Mouse (Mus musculus) kidney, embryonic 14.5 days (tissue): ENCODE results near the gene Ice2. TPM values are rescaled to one million over a fixed set of nuclear protein-coding genes. Genes with fewer than 3 reads are reported as not detected.

Experiments
- ATAC-seq: fragments of 200-750 bp; cut with Nextera tagmentation; 2 replicates; pipeline ENCODE4 v1.8.0; 2017; ENCODE audit warnings: moderate number of reproducible peaks, mild to moderate bottlenecking, moderate TSS enrichment, moderate library complexity; ENCODE audit not compliant: low FRiP score, low TSS enrichment
- H3K27ac ChIP-seq: fragments of 300-500 bp; sonication (generic); 2 replicates; pipeline ENCODE4 v1.5.1; 2014; ENCODE audit warnings: low read depth, mild to moderate bottlenecking, low read length, moderate library complexity, mixed read lengths
- H3K27me3 ChIP-seq: fragments of 300-500 bp; sonication (generic); 2 replicates; pipeline ENCODE4 v1.6.1; 2014; ENCODE audit warnings: mild to moderate bottlenecking, low read length; ENCODE audit not compliant: control insufficient read depth, insufficient read depth
- H3K36me3 ChIP-seq: fragments of 300-500 bp; sonication (generic); 2 replicates; pipeline ENCODE4 v1.6.1; 2014; ENCODE audit warnings: low read length, mixed read lengths; ENCODE audit not compliant: control insufficient read depth, insufficient read depth
- H3K4me1 ChIP-seq: fragments of 300-500 bp; sonication (generic); 2 replicates; pipeline ENCODE4 v1.6.1; 2014; ENCODE audit warnings: low read length, mixed read lengths; ENCODE audit not compliant: control insufficient read depth, insufficient read depth
- H3K4me2 ChIP-seq: fragments of 300-500 bp; sonication (generic); replicated peaks from 2 replicates; pipeline ENCODE4 v1.6.1; 2014; ENCODE audit warnings: low read depth, mild to moderate bottlenecking, low read length
- H3K4me3 ChIP-seq: fragments of 300-500 bp; sonication (generic); 2 replicates; pipeline ENCODE4 v1.5.1; 2014; ENCODE audit warnings: mild to moderate bottlenecking, low read length
- H3K9ac ChIP-seq: fragments of 300-500 bp; sonication (generic); 2 replicates; pipeline ENCODE4 v1.6.1; 2014; ENCODE audit warnings: low read depth, mild to moderate bottlenecking, low read length, moderate library complexity
- H3K9me3 ChIP-seq: fragments of 300-500 bp; sonication (generic); 2 replicates; pipeline ENCODE4 v1.6.1; 2016; ENCODE audit warnings: low read length; ENCODE audit not compliant: control insufficient read depth
- WGBS: fragments of 180-500 bp; shearing (Covaris S2); extraction: QIAGEN DNeasy Blood & Tissue Kit; methylation state at CpG from one replicate; pipeline ENCODE4 v1.1.7; 2014; 5-methylcytosine and 5-hydroxymethylcytosine counted together
- polyA plus RNA-seq: library from polyadenylated mRNA; unstranded; fragments of >200 nt; fragmentation: Nextera tagmentation; extraction: Ambion mirVana; gene quantifications from 2 replicates; pipeline ENCODE4 v1.2.1, GENCODE M21; 2014

Ice2 gene
- polyA plus RNA-seq, 1 experiment from 2014 or later = 23.3 TPM

DNA sequence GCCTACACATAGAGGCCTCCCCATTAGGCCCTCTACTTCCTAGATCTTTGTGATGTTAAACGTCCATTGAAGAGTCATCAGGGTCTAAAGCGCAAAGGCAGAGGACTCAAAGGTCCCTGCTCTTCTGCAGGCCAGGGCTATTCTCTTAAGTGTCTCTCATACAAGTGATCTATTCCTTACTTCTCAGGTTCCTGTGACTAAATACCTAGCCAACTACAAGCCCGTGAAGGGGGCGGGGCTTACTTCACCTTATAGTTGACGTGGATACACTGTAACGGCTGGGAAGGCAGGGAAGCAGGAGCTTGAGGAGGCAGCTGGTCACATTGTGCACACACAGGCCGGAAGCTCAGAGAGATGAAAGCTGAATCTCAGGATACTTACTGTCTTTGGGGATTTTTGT lies 62.2 kb downstream of the Ice2 start:
- peaks cover 38% of the 10 kb centered on the region for H3K4me1 ChIP-seq
- WGBS = 79% methylated on average over 7 of the region's 7 CpGs

DNA sequence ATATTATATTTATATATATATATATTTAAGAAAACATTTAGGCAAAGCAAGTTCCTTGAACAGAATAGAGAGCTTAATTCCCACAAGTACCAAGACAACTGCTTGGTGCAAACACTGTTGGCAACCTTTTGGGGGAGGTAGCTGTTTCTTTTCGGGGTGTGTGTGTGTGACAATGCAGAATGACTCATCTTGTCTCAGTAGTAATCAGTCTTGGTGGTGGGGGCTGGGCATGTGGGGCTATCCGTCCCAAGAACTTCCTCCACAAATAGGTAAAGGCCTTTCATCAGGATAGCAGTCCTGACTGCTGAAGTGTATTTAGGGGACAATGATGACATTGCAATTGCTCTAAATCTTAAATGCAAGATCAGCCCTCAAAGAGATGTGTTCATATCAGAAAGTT lies 65.3 kb downstream of the Ice2 start:
- Histone ChIP-seq H3K27ac (no peak overlapping the region), H3K4me1 (peaks cover 39% of the 10 kb centered on the region), H3K9ac (no peak overlapping the region)

More for the DNA sequence above, 62.2 kb downstream of the Ice2 start:
- no peak for ATAC-seq
- Histone ChIP-seq H3K27ac (peak overlapping the region; percentile 81; the same call in 1 of the 2 replicates), H3K4me2 (no peak overlapping the region), H3K4me3 (no peak overlapping the region), H3K36me3 (peaks cover 4% of the 10 kb centered on the region; the same call in 1 of the 2 replicates), H3K9ac (no peak overlapping the region), H3K27me3 (no peaks in the 10 kb centered on the region), H3K9me3 (no peaks in the 10 kb centered on the region)

GRCm38 (mm10) chr9:69464109-69464756 lies 66.5 kb downstream of the Ice2 start:
- Histone ChIP-seq H3K36me3 (peaks cover 12% of the 10 kb centered on the region), H3K9me3 (no peaks in the 10 kb centered on the region), H3K9ac (no peak overlapping the region), H3K4me1 (peaks cover 35% of the 10 kb centered on the region), H3K27ac (no peak overlapping the region), H3K27me3 (no peaks in the 10 kb centered on the region), H3K4me3 (no peak overlapping the region), H3K4me2 (no peak overlapping the region)
- 58% methylated on average over 6 of the region's 6 CpGs for WGBS
- ATAC-seq = no peak

More for the DNA sequence above, 65.3 kb downstream of the Ice2 start:
- Histone ChIP-seq H3K27me3 (no peaks in the 10 kb centered on the region), H3K4me2 (no peak overlapping the region), H3K9me3 (no peaks in the 10 kb centered on the region), H3K4me3 (no peak overlapping the region), H3K36me3 (peaks cover 10% of the 10 kb centered on the region)
- no peak for ATAC-seq
- 88% methylated on average over 2 of the region's 2 CpGs for WGBS

DNA sequence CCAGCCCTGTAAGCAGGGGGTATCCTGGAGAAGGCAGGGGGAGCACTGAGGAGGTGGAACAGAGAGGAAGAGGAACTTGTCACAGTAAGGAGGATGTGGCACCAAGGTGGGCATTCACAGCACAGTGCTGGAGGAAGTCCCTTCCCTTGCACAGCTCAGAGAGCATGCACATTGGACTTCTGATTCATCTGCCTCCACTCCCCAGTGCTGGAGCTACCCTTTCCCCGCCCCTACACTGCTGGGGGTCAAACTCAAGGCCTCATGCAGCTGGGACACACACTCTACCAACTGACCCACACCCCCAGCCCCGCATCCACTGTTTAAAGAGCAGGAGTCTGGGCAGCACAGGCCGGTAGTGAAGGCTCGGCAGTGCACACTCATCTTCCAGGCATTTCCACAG lies 68.4 kb downstream of the Ice2 start:
- Histone ChIP-seq H3K4me2 (no peak overlapping the region), H3K36me3 (peaks cover 11% of the 10 kb centered on the region), H3K4me3 (no peak overlapping the region), H3K9me3 (no peaks in the 10 kb centered on the region), H3K9ac (no peak overlapping the region), H3K27ac (no peak overlapping the region), H3K4me1 (peaks cover 41% of the 10 kb centered on the region), H3K27me3 (no peaks in the 10 kb centered on the region)
- 61% methylated on average over 4 of the region's 4 CpGs for WGBS
- no peak for ATAC-seq

GRCm38 (mm10) chr9:69467310-69467939 lies 69.7 kb downstream of the Ice2 start:
- ATAC-seq = no peak
- Histone ChIP-seq H3K4me3 (no peak overlapping the region), H3K27me3 (no peaks in the 10 kb centered on the region), H3K4me2 (no peak overlapping the region), H3K9me3 (no peaks in the 10 kb centered on the region), H3K27ac (no peak overlapping the region), H3K36me3 (peaks cover 11% of the 10 kb centered on the region), H3K4me1 (peaks cover 51% of the 10 kb centered on the region), H3K9ac (no peak overlapping the region)
- WGBS = 55% methylated on average over 10 of the region's 10 CpGs

DNA sequence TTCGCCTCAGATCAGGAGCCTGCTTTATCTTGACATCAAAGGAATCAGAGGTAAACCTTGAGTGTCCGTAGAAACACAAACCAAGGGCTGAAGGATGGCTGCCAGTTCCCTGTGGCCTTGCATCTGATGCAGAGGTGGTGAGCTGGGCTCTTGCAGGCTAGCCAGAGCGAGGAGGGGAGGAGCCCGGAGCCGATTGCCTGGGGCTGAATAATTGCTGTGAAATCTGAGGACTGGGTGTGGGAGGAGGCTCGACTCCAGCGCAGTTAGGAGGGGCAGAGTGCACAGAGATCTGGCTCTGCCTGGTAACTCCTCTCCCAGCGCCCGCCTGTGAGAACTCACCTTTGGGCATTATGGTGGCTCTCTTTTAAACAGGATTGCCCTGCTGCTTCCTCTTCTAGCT lies 71.3 kb downstream of the Ice2 start:
- peak; percentile 88 for ATAC-seq
- Histone ChIP-seq H3K27me3 (no peaks in the 10 kb centered on the region), H3K9ac (no peak overlapping the region), H3K9me3 (no peaks in the 10 kb centered on the region), H3K36me3 (peaks cover 17% of the 10 kb centered on the region), H3K4me2 (no peak overlapping the region), H3K27ac (peak overlapping the region; percentile 87), H3K4me1 (peaks cover 55% of the 10 kb centered on the region), H3K4me3 (no peak overlapping the region)
- 4% methylated on average over 9 of the region's 9 CpGs for WGBS

DNA sequence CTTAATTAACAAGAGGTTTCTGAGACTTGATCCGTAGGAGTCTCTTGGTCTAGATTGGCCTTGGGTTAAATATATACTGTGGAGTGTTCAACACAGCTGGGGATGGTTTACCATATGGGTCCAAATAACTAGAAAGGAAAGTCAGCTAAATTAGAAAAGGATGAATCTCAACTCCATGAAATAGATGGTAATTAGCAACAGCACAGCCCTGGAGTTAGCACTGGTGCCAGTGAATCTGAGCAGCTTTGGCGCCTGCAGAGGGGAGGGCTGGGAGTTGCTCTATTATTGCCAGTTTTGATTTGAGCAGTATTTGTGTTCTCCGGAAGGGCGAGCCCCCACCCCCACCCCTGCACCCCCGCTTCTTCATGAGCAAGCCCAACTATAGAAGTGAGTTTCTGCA lies 72.7 kb downstream of the Ice2 start:
- 0 out of 2 replicates have a peak, but pooled peaks have one; percentile 1 for ATAC-seq
- Histone ChIP-seq H3K9ac (no peak overlapping the region), H3K27me3 (no peaks in the 10 kb centered on the region), H3K27ac (peak overlapping the region; percentile 87), H3K4me1 (peaks cover 55% of the 10 kb centered on the region), H3K9me3 (no peaks in the 10 kb centered on the region), H3K4me3 (no peak overlapping the region), H3K36me3 (peaks cover 18% of the 10 kb centered on the region), H3K4me2 (0 out of 2 replicates have a peak overlapping the region, but pooled peaks have one; percentile 8)
- WGBS = 40% methylated on average over 5 of the region's 5 CpGs

GRCm38 (mm10) chr9:69470921-69471320 lies 73.2 kb downstream of the Ice2 start:
- peak; percentile 83 for ATAC-seq
- no peak overlapping the region for H3K4me3 ChIP-seq
- 5% methylated on average over 6 of the region's 6 CpGs for WGBS
- no peaks in the 10 kb centered on the region for H3K9me3 ChIP-seq
- H3K27me3 ChIP-seq = no peaks in the 10 kb centered on the region
- H3K4me2 ChIP-seq = 0 out of 2 replicates have a peak overlapping the region, but pooled peaks have one; percentile 8
- H3K36me3 ChIP-seq = peaks cover 18% of the 10 kb centered on the region
- peak overlapping the region; percentile 87; the same call in 1 of the 2 replicates for H3K27ac ChIP-seq
- no peak overlapping the region for H3K9ac ChIP-seq
- H3K4me1 ChIP-seq = peaks cover 53% of the 10 kb centered on the region

- Histone ChIP-seq H3K27me3 (no peaks in the 10 kb centered on the region), H3K27ac (peak overlapping the region; percentile 47; the same call in 1 of the 2 replicates), H3K4me2 (no peak overlapping the region), H3K4me1 (peaks cover 53% of the 10 kb centered on the region), H3K9ac (no peak overlapping the region), H3K4me3 (no peak overlapping the region), H3K9me3 (no peaks in the 10 kb centered on the region), H3K36me3 (peaks cover 23% of the 10 kb centered on the region)
- WGBS = 60% methylated on average over 6 of the region's 6 CpGs
- ATAC-seq = no peak
Measured at GRCm38 (mm10) chr9:69472724-69473123, 75.0 kb downstream of the Ice2 start.
